Mouse (Mus musculus) cerebellum, adult 2 months (tissue): ENCODE data around the gene Ube2k. TPM values are rescaled to one million over a fixed set of nuclear protein-coding genes. Genes with fewer than 3 reads are reported as not detected.
"Not testable (repeated sequence)": the region's sequence is repeated elsewhere in the genome, so short reads cannot be mapped to it uniquely, and the experiment has no call there.

Experiments used
- DNase-seq, 2 experiments: peaks; one replicate each; pipeline ENCODE4 v3.0.0; 2021
- H3K27ac ChIP-seq: fragments of 200-500 bp; 2 replicates; pipeline ENCODE4 v1.5.1; 2012; ENCODE audit warnings: low read length, control low read depth, inconsistent platforms; ENCODE audit not compliant: insufficient read depth
- H3K27me3 ChIP-seq: fragments of 200-500 bp; 2 replicates; pipeline ENCODE4 v1.6.1; 2012; ENCODE audit warnings: inconsistent platforms, mild to moderate bottlenecking, low read length, moderate library complexity; ENCODE audit not compliant: control insufficient read depth, insufficient read depth
- H3K4me1 ChIP-seq: fragments of 200-500 bp; 2 replicates; pipeline ENCODE4 v1.6.1; 2011; ENCODE audit warnings: low read length; ENCODE audit not compliant: control insufficient read depth, insufficient read depth
- H3K4me3 ChIP-seq: fragments of 200-500 bp; replicated peaks from 2 replicates; pipeline ENCODE3; 2011; ENCODE audit warnings: mild to moderate bottlenecking, low read depth, low read length, control low read depth; ENCODE audit not compliant: insufficient read depth
- CTCF ChIP-seq: fragments of 200-500 bp; IDR thresholded peaks from 2 replicates; pipeline ENCODE4 v1.5.1; 2011; ENCODE audit warnings: low read depth, mild to moderate bottlenecking, control low read depth, low read length, moderate library complexity, borderline replicate concordance; ENCODE audit not compliant: insufficient read depth
- POLR2A ChIP-seq: fragments of 200-500 bp; IDR thresholded peaks from 2 replicates; pipeline ENCODE4 v1.6.1; 2011; ENCODE audit warnings: low read length, control low read depth, borderline replicate concordance; ENCODE audit not compliant: insufficient read depth
- WGBS: fragments of 180-500 bp; shearing (Covaris S2); methylation state at CpG from one replicate; pipeline ENCODE4 v1.1.7; 2018; 5-methylcytosine and 5-hydroxymethylcytosine counted together
- polyA plus RNA-seq: library from polyadenylated mRNA; depleted of rRNA; stranded (reverse); fragments of >200 nt; gene quantifications from 2 replicates; pipeline ENCODE4 v1.2.3, GENCODE M21; 2012

The Ube2k gene
- polyA plus RNA-seq, 1 experiment, result 110 TPM

DNA sequence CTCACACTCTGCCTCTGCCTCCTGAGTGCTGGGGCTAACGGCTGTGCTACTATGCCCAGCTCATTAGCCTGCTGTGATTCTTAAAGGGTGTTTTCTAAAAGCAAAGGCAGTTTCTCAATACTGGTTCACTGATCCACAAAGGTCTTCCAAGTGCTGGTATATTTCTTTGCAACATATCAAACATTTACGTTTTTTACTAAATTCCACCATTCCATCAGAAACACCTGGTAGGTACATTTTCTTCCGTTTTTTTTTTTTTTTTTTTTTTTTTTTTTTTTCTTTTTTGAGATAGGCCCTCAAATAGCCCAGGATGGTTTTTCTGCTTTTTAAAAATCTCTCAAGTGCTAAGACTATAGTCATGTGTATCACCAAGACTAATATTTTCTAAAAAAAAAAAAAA is 5.8 kb upstream of the Ube2k start:
- TF ChIP-seq CTCF (no peak), POLR2A (no peak)
- no peak for DNase-seq
- no peaks in the 10 kb centered on the region for H3K4me1 ChIP-seq
- no peak overlapping the region for H3K27ac ChIP-seq
- H3K4me3 ChIP-seq, result no peak overlapping the region
- H3K27me3 ChIP-seq, result no peaks in the 10 kb centered on the region
- 66% methylated on average over 3 of the region's 3 CpGs for WGBS

DNA sequence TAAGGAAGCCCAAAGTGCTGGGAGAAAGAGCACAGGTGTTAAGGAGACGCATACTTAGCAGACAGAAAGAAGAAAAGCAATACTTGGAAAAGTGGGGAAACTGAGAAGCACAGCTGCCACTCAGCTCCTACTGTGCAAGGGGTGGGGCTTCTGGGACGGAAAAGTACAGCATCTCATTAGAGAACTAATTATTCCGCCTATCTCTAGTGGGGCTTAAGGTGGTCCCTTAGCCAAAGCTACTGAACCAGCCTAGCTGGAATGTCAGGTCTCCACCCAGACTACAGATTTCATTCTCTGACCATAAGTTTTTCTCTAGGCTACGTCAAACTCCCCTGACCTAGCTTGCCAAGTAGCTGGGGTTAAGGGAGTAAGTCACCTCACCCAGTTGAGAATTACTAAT is 2.5 kb upstream of the Ube2k start:
- H3K27me3 ChIP-seq, result no peaks in the 10 kb centered on the region
- no peak overlapping the region for H3K4me3 ChIP-seq
- WGBS, result 66% methylated on average over 4 of the region's 4 CpGs
- H3K4me1 ChIP-seq, result no peaks in the 10 kb centered on the region; the same call in 1 of the 2 replicates
- DNase-seq, result no peak
- H3K27ac ChIP-seq, result no peak overlapping the region
- TF ChIP-seq CTCF, result no peak
- no peak for TF ChIP-seq POLR2A

DNA sequence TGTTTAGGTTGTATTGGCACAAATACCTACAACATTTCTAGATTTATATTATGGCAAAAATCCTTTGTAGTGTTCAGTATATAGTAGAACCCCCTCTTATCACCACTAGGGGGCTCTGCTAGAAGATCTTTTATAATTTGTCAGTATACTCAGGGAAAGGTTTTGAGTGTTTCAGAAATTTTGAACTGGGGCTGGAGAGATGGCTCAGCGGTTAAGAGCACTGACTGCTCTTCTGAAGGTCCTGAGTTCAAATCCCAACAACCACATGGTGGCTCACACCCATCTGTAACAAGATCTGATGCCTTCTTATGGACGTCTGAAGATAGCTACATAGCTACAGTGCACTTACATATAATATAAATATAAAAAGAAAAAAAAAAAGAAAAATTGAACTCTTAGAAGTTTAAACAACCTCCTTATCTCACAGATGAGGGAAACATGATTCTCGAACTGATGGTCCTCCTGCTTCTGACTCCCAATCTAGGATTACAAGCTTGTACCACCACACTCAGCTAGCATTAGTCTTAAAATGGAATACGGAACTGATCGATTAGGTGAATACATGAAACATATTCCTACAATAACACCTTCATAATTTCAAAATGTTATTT is 1.5 kb upstream of the Ube2k start:
- Histone ChIP-seq H3K4me1 (no peaks in the 10 kb centered on the region; the same call in 1 of the 2 replicates), H3K4me3 (no peak overlapping the region), H3K27me3 (no peaks in the 10 kb centered on the region), H3K27ac (no peak overlapping the region)
- WGBS, result 48% methylated on average over 5 of the region's 5 CpGs
- TF ChIP-seq POLR2A (no peak), CTCF (0 out of 2 replicates have a peak, but pooled peaks have one; percentile 8)
- peak; percentile 36 to 59 for DNase-seq

DNA sequence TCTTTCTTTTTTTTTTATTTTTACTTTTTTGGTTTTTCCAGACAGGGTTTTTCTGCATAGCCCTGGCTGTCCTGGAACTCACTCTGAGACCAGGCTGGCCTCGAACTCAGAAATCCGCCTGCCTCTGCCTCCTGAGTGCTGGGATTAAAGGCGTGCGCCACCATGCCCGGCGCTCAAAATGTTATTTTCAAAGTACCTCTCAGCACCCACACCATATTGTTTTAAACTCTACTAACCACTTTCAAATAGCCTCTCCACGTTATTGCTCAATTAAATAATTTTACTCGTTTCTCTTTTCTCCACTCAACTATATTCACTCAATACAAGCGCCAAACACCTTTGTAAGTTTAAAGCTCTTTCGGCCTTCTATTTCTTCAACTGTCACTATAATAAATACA is 966 bp upstream of the Ube2k start:
- H3K27ac ChIP-seq, result peak overlapping the region; percentile 90; the same call in 1 of the 2 replicates
- 87% methylated on average over 10 of the region's 10 CpGs for WGBS
- DNase-seq, H3K27me3 ChIP-seq, H3K4me1 ChIP-seq: not testable (repeated sequence)
- peak overlapping the region; percentile 82 for H3K4me3 ChIP-seq

DNA sequence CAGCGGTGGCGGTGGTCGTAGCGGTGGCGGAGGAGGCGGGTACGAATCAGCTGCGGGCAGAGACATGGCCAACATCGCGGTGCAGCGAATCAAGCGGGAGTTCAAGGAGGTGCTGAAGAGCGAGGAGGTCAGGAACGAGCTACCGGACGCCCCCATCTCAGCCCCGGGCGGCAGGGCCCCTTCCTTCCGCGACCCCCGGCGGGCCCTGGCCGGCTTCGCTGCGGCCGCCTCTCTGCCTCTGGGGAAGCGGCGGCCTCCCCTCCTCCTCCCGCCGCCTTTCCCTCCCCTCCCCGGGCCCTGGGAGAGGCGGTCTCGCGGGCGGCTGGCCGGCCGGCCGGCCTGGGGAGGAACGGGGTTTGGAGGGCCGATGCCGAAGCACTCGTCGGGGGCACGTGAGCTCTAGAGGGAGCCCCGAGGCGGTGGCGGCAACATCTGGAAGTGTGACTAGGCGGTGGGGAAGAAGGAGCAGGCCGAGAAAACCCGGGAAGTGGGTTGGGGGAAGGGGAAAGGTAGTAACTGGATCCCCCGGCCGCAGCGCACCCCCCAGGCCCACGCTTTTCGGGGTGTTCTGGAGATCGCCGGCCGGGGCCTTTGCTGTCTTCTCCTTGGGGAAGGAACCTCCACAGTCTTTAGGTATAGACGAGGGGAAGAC is 513 bp downstream of the Ube2k start:
- WGBS, result under 1% methylated on average over 59 of the region's 59 CpGs
- H3K27me3 ChIP-seq, result no peaks in the 10 kb centered on the region
- peak overlapping the region; percentile 76 for H3K27ac ChIP-seq
- H3K4me3 ChIP-seq, result peak overlapping the region; percentile 82
- no peaks in the 10 kb centered on the region; the same call in 1 of the 2 replicates for H3K4me1 ChIP-seq
- DNase-seq, result no peak
- TF ChIP-seq CTCF, result no peak
- TF ChIP-seq POLR2A, result no peak

DNA sequence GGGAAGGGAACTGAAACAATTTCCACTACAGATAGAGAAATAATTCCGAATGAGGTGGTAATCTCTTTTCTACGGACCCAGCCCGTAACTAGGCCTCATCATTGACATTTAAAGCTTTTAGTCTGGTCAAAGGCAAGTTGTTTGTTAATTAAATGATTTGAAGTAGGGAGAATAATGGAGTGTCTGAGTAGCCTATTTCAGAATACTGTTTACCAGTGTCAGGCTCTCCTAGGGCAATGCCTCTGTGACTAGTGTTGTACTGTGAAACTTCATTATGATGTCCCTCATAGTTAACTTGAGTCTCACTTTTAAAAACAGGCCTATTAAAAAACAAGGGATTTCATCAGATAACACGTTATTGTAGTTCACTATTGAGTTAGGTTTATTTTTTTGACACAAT is 1.1 kb downstream of the Ube2k start:
- 1% methylated on average over 4 of the region's 4 CpGs for whole genome bisulfite sequencing

DNA sequence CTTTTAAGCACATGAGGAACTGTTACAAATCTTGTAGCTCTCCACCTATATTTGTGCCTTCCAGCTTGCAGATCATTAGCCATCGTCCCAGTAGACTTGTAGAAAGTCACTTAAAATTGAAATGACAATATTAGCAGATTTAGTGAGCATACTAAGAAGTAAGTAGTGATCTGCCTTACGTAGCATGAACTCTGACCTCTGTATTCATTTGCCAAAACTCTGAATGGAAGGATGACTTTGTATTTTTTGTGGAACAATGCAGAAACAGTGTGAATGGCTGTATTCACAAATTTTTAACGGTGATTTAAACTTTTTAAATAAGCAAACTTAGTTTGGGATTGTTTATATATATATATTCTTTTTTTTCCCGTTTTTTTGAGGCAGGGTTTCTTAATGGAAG is 1.8 kb downstream of the Ube2k start:
- Histone ChIP-seq H3K4me1 (no peaks in the 10 kb centered on the region; the same call in 1 of the 2 replicates), H3K27me3 (no peaks in the 10 kb centered on the region), H3K4me3 (peak overlapping the region; percentile 12), H3K27ac (no peak overlapping the region)
- 14% methylated on average over 4 of the region's 4 CpGs for WGBS
- no peak for DNase-seq
- TF ChIP-seq CTCF (no peak), POLR2A (no peak)

More for the DNA sequence above, 1.1 kb downstream of the Ube2k start:
- Histone ChIP-seq H3K4me3 (peak overlapping the region; percentile 82), H3K4me1 (no peaks in the 10 kb centered on the region; the same call in 1 of the 2 replicates), H3K27me3 (no peaks in the 10 kb centered on the region), H3K27ac (0 out of 2 replicates have a peak overlapping the region, but pooled peaks have one; percentile 0)
- no peak for DNase-seq
- no peak for TF ChIP-seq CTCF

DNA sequence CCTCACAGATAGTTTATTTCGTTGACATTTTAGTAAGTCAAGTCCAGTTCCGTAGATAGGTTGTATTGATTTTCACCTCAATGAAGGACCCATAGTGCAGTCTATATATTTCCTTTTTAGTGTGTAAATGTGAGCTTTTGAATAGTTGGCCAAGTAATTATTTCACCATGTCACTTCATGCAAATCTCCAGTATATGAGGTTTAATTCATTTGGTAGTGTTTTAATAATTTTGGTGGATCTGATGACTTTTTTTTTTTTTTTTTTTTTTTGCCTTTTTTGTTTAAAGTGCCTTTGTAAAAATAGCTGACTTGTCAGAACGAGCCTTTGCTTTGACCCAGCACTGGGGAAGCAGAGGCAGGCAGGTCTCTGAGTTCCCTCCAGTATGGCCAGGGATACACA is 2.8 kb downstream of the Ube2k start:
- WGBS, result 96% methylated on average over 3 of the region's 3 CpGs
- no peak for TF ChIP-seq CTCF
- no peak for TF ChIP-seq POLR2A
- H3K4me1 ChIP-seq, result no peaks in the 10 kb centered on the region; the same call in 1 of the 2 replicates
- no peak for DNase-seq
- no peaks in the 10 kb centered on the region for H3K27me3 ChIP-seq
- H3K27ac ChIP-seq, result no peak overlapping the region
- H3K4me3 ChIP-seq, result no peak overlapping the region
